Mouse (Mus musculus) megakaryocyte, embryonic 14.5 days (primary cell): Measurements from ENCODE around the gene Gm42906.

ENCODE experiments used
- FLI1 ChIP-seq: IDR thresholded peaks from 2 replicates; pipeline ENCODE4 v1.6.1; 2012; ENCODE audit warnings: low read length, inconsistent platforms, mixed read lengths
- GATA1 ChIP-seq: IDR thresholded peaks from 3 replicates; pipeline ENCODE4 v1.6.1; 2012; ENCODE audit warnings: mixed read lengths, low read length, inconsistent platforms, borderline replicate concordance

GRCm38 (mm10) chr5:151299576-151299975 is 128.4 kb downstream of the Gm42906 start:
- TF ChIP-seq GATA1 (no peak), FLI1 (no peak)
